Mouse (Mus musculus) heart, embryonic 13.5 days (tissue): Measurements from ENCODE around the gene Cwc27. TPM values are rescaled to one million over a fixed set of nuclear protein-coding genes. Genes with fewer than 3 reads are reported as not detected.
A peak's percentile ranks its signal among the peaks of the same experiment; 100 is the strongest.

ENCODE experiments used
- ATAC-seq: fragments of 200-750 bp; cut with Nextera tagmentation; 2 replicates; pipeline ENCODE4 v1.8.0; 2017; ENCODE audit warnings: moderate TSS enrichment; ENCODE audit not compliant: insufficient number of reproducible peaks, low FRiP score, low TSS enrichment; ENCODE audit errors: extremely low read depth
- H3K27ac ChIP-seq: fragments of 300-500 bp; sonication (generic); replicated peaks from 2 replicates; pipeline ENCODE4 v1.5.1; 2015; ENCODE audit warnings: moderate library complexity, mild to moderate bottlenecking, inconsistent platforms
- H3K27me3 ChIP-seq: fragments of 300-500 bp; sonication (generic); replicated peaks from 2 replicates; pipeline ENCODE4 v1.6.1; 2015; ENCODE audit warnings: mild to moderate bottlenecking, inconsistent platforms
- H3K36me3 ChIP-seq: fragments of 300-500 bp; sonication (generic); 2 replicates; pipeline ENCODE4 v1.6.1; 2015; ENCODE audit warnings: mild to moderate bottlenecking, inconsistent platforms
- H3K4me1 ChIP-seq: fragments of 300-500 bp; sonication (generic); 2 replicates; pipeline ENCODE4 v1.6.1; 2015; ENCODE audit warnings: inconsistent platforms
- H3K4me2 ChIP-seq: fragments of 300-500 bp; sonication (generic); 2 replicates; pipeline ENCODE4 v1.6.1; 2015; ENCODE audit warnings: inconsistent platforms, mild to moderate bottlenecking, moderate library complexity
- H3K4me3 ChIP-seq: fragments of 300-500 bp; sonication (generic); 2 replicates; pipeline ENCODE4 v1.5.1; 2015; ENCODE audit warnings: moderate library complexity, mild to moderate bottlenecking, inconsistent platforms
- H3K9ac ChIP-seq: fragments of 300-500 bp; sonication (generic); 2 replicates; pipeline ENCODE4 v1.6.1; 2015; ENCODE audit warnings: inconsistent platforms, mild to moderate bottlenecking, moderate library complexity
- H3K9me3 ChIP-seq: fragments of 300-500 bp; sonication (generic); 2 replicates; pipeline ENCODE4 v1.6.1; 2016; ENCODE audit warnings: inconsistent platforms
- WGBS: fragments of 180-500 bp; shearing (Covaris S2); methylation state at CpG from one replicate; pipeline ENCODE4 v1.1.7; 2015; ENCODE audit warnings: mixed read lengths; 5-methylcytosine and 5-hydroxymethylcytosine counted together
- polyA plus RNA-seq: library from polyadenylated mRNA; unstranded; fragments of >200 nt; fragmentation: Nextera tagmentation; extraction: Ambion mirVana; gene quantifications from 2 replicates; pipeline ENCODE4 v1.2.1, GENCODE M21; 2015

Cwc27 gene
- polyA plus RNA-seq = 18.5 and 21.5 TPM in 2 replicates

DNA sequence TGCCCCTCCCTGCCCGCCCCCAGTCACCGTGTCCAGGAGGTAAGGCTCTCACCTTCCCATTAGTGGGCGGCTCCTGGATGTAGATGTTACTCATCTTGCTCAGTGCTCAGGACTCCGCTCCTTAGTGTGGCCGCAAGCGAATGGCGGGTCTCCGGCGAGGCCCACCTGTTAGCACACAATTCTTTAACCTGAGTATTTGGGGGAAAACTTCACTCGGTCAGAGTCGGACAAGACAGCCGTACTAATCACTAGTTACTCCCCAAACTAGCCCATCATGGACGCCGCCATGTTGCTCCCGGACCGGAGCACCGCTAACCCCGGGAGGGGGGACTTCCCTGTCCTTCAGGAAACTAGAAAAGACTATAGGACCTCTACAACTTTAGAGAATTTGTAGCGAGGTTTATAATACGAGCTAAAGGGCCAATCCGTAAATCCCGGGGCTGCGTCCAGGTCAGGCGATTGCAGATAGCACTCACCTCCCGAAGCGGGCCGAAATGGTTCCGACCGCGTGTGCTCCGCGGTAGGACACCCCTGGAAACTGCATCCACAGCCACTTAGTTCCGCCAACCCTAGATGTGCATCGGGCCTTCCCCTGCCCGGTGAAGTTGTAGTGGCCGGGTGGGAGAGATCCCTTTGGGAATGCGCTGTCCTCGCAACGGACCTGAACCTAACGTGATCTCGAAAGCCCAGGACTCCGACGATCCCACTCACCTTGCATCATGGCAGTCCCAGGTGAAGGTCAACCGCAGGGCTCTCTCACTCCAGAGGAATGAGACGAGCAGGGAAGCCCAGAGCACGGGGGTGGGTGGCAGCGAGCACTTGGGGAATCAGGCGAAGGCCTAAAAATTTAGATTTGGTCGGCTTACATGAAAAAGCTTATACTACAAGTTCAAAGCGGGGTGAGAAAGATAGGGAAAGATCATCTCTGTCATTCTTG is at the start of gene Cwc27:
TSS of gene Cwc27 (minus strand) at position 508 of the 937 bp plus-strand sequence.
- under 1% methylated on average over 50 of the region's 50 CpGs for WGBS
- peak; percentile 79 for ATAC-seq
- Histone ChIP-seq H3K4me2 (peak within 1 kb of the TSS; percentile 89), H3K9ac (peak within 1 kb of the TSS; percentile 94), H3K4me1 (peaks cover 26% of the 10 kb centered on the region), H3K27me3 (no peaks in the 10 kb centered on the region), H3K36me3 (peaks cover 17% of the 10 kb centered on the region), H3K27ac (peak within 1 kb of the TSS; percentile 83), H3K9me3 (no peaks in the 10 kb centered on the region), H3K4me3 (peak within 1 kb of the TSS; percentile 87)

DNA sequence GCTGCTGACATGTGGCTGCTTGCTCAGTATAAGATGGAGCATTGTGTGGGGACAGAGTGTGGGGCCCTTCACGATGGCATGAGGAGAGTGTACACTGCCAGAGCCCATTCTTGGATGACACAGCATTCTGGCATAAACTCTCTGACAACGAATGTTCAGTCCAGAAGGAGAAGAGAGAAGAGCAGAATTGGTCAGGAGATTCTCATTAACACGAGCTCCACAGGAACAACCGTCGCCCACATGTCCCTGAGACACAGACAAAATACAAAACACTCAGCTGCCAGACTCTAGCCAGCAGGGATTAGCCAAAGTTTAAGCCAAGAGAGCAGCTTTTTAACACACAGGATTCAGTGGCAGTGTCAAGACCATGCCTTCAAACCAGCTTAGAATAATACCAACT is 49.8 kb upstream of the Cwc27 start:
- H3K4me1 ChIP-seq = peaks cover 7% of the 10 kb centered on the region; the same call in 1 of the 2 replicates
- no peak overlapping the region for H3K4me3 ChIP-seq
- no peak overlapping the region for H3K9ac ChIP-seq
- H3K36me3 ChIP-seq = no peaks in the 10 kb centered on the region
- H3K27me3 ChIP-seq = peaks cover 22% of the 10 kb centered on the region
- no peak overlapping the region for H3K27ac ChIP-seq
- WGBS = 76% methylated on average over 5 of the region's 5 CpGs
- H3K9me3 ChIP-seq = no peaks in the 10 kb centered on the region
- ATAC-seq = no peak
- no peak overlapping the region for H3K4me2 ChIP-seq

DNA sequence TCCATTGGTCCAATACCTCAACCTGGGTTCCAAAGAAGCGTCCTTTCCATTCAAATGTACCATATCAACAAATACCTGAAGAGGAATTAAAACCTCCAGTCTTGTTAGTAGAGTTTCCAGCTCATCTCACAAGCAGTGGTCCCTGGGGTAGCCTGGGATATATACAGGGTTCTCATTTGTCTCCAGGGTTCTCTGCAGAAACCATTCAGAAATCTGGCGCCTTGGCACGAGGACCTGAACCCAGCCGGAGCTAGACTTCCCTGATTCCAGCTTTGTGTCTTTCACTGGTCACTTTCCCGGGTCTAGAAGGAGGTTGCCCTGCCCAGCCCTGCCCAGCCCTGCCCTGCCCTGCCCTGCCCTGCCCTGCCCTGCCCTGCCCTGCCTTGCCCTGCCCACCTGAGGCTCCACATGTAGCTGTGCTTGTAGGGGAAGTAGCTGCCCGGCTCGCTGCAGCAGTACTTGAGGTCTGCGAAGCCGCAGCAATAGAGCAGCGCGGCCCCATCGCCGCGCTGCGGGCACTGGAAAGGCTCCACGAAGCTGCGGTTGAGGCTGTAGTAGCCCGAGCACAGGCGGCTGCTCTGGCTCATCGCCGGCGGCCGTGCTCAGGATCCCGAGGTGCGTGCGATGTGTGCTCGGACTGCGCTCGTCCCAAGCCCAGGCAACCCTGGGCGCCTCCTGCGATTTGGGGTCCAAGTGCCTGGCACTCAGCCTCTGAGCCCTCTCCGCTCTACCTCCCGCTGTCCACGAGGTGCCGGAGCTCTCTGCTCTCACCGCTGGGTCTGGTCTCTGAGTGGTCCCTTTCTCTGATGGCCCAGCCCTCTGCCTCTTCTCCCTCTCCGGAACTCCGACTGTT is 46.4 kb upstream of the Cwc27 start, which contains the start of gene Shisal2b:
TSS of gene Shisal2b (minus strand) at position 767 of the 853 bp plus-strand sequence.
- ATAC-seq = no peak; the same call in 1 of the 2 replicates
- H3K36me3 ChIP-seq = no peaks in the 10 kb centered on the region
- H3K27me3 ChIP-seq = peaks cover 29% of the 10 kb centered on the region
- H3K27ac ChIP-seq = no peak within 1 kb of the TSS
- no peaks in the 10 kb centered on the region for H3K9me3 ChIP-seq
- peak within 1 kb of the TSS; percentile 60 for H3K4me3 ChIP-seq
- peak within 1 kb of the TSS; percentile 92 for H3K4me2 ChIP-seq
- peak within 1 kb of the TSS; percentile 73 for H3K9ac ChIP-seq
- WGBS = 3% methylated on average over 38 of the region's 38 CpGs
- H3K4me1 ChIP-seq = peaks cover 7% of the 10 kb centered on the region; the same call in 1 of the 2 replicates

DNA sequence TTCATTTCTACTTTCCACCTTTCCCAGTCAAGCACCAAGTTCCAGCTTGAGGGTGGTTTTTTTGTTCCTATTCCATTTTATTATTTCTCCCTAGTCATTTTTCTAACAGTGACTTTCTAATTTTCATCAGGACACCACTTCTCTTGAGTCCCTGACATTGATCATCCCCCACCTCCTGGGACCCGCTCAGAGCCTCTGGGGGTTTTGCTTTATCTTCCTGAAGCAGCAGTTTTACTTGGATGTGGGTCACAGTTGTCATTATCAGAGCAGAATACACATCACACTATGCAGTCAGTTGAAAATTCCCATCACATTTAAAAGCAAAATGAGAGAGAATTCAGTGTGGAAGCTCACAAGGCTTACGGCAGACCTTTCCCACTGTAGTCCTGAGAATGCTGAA is 36.7 kb upstream of the Cwc27 start:
- Histone ChIP-seq H3K36me3 (no peaks in the 10 kb centered on the region), H3K27me3 (no peaks in the 10 kb centered on the region), H3K27ac (no peak overlapping the region), H3K9me3 (no peaks in the 10 kb centered on the region), H3K4me2 (no peak overlapping the region), H3K4me3 (no peak overlapping the region), H3K4me1 (no peaks in the 10 kb centered on the region), H3K9ac (no peak overlapping the region)
- no peak for ATAC-seq
- 75% methylated on average over 2 of the region's 2 CpGs for WGBS

DNA sequence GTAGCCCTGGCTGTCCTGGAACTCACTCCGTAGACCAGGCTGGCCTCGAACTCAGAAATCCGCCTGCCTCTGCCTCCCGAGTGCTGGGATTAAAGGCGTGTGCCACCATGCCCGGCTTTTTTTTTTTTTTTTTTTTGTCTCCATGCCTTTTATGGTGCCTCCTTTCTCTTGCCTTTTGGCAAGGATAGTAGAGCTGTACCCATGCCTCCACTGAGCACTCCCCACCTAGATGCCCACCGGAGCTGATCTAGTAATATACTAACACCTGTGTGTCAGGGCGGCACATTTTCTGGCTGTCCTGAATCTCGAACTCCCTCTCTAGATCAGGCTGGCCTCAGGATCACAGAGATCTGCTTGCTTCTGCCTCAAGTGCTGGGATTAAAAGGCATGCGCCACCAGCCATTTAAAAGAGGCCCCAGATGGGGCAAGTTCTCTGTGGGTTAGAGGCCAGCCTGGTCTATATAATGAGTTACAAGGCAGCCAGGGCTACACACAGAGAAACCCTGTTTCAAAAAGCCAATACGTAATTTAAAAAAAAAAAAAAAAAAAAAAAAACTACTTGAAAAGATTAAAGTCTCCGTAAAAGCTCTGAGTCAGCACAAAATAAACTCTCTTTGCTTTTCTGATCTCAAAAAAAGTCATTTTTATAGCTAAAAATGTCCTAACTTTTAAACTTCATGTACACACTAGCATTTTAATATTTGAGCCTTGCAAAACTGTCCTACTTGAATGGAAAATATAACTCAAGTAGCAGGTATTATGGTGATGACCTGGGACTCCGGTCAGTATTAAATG is 26.6 kb upstream of the Cwc27 start:
- Histone ChIP-seq H3K4me1 (no peaks in the 10 kb centered on the region), H3K4me3 (no peak overlapping the region), H3K27me3 (no peaks in the 10 kb centered on the region), H3K36me3 (peaks cover 11% of the 10 kb centered on the region), H3K9ac (no peak overlapping the region), H3K27ac (no peak overlapping the region), H3K4me2 (no peak overlapping the region), H3K9me3 (no peaks in the 10 kb centered on the region)
- no peak for ATAC-seq
- WGBS = 82% methylated on average over 12 of the region's 13 CpGs

DNA sequence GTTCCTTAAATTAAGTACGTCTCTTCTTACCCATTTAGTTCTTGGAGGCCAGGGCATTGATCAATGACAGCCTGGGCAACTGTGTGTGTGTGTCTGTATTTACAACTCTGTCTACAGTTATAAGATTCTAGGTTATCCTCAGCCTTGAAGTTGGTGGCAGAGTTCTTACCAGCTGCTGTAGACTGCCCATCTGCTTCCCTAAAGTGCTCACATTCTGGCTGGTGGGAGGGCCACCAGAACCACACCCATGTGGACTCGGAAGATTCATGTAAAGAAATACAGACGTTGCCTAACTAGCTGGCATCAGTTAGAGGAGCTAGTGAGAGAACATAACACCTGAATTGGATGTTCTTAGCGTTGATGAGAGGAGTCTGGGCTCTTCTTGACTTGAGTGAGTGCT is 25.0 kb upstream of the Cwc27 start:
- WGBS = 58% methylated on average over 4 of the region's 4 CpGs
- H3K4me1 ChIP-seq = no peaks in the 10 kb centered on the region
- no peak overlapping the region for H3K9ac ChIP-seq
- ATAC-seq = no peak
- no peak overlapping the region for H3K27ac ChIP-seq
- no peaks in the 10 kb centered on the region for H3K9me3 ChIP-seq
- H3K4me3 ChIP-seq = no peak overlapping the region
- no peak overlapping the region for H3K4me2 ChIP-seq
- H3K27me3 ChIP-seq = no peaks in the 10 kb centered on the region
- H3K36me3 ChIP-seq = peaks cover 25% of the 10 kb centered on the region

DNA sequence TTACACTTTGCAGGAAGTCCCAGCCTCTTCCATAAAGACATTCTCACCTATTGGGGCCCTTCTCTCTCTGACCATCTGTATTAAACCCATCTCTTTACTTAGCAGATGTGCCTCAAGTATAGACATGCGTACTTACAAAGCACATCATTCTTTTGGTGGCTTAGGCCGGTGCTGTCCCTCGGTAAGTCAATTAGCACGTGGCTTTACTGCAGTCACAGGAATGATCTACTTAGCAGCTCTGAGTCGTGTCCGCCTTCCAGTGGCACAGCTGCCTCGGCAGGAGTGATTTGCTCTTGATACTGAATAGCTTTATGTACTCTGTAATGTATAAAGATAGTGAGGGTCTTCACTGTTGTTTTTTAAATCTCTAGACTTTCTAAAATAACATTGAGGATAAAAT is 20.7 kb upstream of the Cwc27 start:
- Histone ChIP-seq H3K27ac (no peak overlapping the region), H3K9ac (no peak overlapping the region), H3K4me2 (no peak overlapping the region), H3K4me1 (no peaks in the 10 kb centered on the region), H3K36me3 (peaks cover 60% of the 10 kb centered on the region), H3K27me3 (no peaks in the 10 kb centered on the region), H3K9me3 (no peaks in the 10 kb centered on the region), H3K4me3 (no peak overlapping the region)
- no peak for ATAC-seq
- 56% methylated on average over 7 of the region's 7 CpGs for WGBS

DNA sequence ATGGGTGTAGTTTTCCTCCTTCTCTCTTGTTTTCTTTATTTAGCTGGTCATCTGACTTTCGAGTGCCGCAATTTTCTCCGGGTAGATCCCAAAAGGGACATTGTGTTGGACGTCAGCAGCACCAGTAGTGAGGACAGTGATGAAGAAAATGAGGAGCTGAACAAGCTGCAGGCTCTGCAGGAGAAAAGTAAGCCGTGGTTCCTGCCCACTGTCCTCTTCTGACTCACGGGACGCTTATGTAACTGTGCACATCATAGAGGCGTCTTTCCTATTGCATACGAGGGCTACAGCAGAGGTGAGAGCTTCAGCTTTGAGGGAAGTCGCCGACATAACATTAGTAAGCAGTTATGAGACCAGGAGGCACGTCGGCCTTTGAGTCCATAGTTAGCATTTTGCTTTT is 15.9 kb upstream of the Cwc27 start:
- H3K4me2 ChIP-seq = no peak overlapping the region
- ATAC-seq = no peak
- 88% methylated on average over 13 of the region's 13 CpGs for WGBS
- no peak overlapping the region for H3K9ac ChIP-seq
- H3K27ac ChIP-seq = no peak overlapping the region
- H3K4me3 ChIP-seq = no peak overlapping the region
- no peaks in the 10 kb centered on the region for H3K27me3 ChIP-seq
- H3K36me3 ChIP-seq = peaks cover 90% of the 10 kb centered on the region
- no peaks in the 10 kb centered on the region for H3K4me1 ChIP-seq
- peaks cover 11% of the 10 kb centered on the region for H3K9me3 ChIP-seq

DNA sequence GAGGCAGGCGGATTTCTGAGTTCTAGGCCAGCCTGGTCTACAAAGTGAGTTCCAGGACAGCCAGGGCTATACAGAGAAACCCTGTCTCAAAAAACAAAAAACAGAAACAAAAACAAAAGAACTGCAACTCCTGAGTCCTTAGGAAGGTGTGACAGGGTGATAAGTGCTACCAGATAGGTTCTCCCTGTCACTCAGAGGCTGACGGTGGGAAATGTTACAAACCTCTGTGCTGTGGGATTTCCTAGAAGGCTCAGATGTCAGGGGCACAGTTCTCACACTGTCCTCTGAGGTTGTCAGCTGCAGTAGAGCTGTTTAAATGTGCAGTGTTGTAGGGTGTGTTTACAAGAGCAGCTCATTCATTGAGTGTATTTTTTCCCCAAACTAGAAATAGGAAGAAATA is 8.5 kb upstream of the Cwc27 start:
- Histone ChIP-seq H3K9me3 (peaks cover 14% of the 10 kb centered on the region), H3K27me3 (no peaks in the 10 kb centered on the region), H3K27ac (no peak overlapping the region), H3K36me3 (peaks cover 49% of the 10 kb centered on the region), H3K4me3 (no peak overlapping the region), H3K4me1 (peaks cover 19% of the 10 kb centered on the region), H3K4me2 (no peak overlapping the region), H3K9ac (no peak overlapping the region)
- ATAC-seq = no peak
- whole genome bisulfite sequencing = 57% methylated on average over 2 of the region's 2 CpGs

DNA sequence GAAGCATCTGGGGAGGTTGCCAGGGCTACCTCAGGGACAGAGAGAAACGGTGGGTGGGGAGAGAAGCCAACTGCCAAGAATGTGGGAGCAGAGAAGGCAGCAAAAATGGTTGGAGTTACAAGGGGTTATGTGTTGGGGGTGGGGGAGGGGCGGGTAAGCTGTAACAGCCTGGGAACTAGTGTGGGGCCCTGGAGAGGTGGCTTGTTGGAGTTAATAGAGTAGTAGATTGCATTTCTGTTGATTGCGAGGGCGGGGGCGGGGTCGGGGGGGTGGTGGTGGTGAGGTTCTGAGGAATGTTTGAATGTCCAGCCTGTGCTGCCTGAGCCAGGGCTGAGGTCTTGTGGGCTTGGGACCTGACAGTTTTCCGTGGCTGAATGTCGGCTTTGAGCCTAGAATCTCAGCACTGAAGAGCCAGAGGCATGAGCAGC is 5.5 kb upstream of the Cwc27 start:
- Histone ChIP-seq H3K9me3 (no peaks in the 10 kb centered on the region), H3K9ac (0 out of 2 replicates have a peak overlapping the region, but pooled peaks have one; percentile 44), H3K4me2 (peak overlapping the region; percentile 47), H3K4me3 (peak overlapping the region; percentile 2; the same call in 1 of the 2 replicates), H3K36me3 (peaks cover 31% of the 10 kb centered on the region), H3K27ac (peak overlapping the region; percentile 56), H3K4me1 (peaks cover 32% of the 10 kb centered on the region), H3K27me3 (no peaks in the 10 kb centered on the region)
- WGBS = 16% methylated on average over 8 of the region's 8 CpGs
- ATAC-seq = no peak
